Mouse (Mus musculus): ENCODE data around the gene Nat10. TPM values are rescaled to one million over a fixed set of nuclear protein-coding genes. Genes with fewer than 3 reads are reported as not detected.
A peak's percentile ranks its signal among the peaks of the same experiment; 100 is the strongest.

The Nat10 gene
- polyA plus RNA-seq, 1 experiment from 2014 or later = 15.3 TPM

GRCm38 (mm10) chr2:103713831-103714230 lies 47.2 kb downstream of the Nat10 start:
- no peak overlapping the region for H3K4me3 ChIP-seq (ENCODE audit: low read depth, low read length)
- peaks cover 9% of the 10 kb centered on the region for H3K4me1 ChIP-seq (ENCODE audit: control insufficient read depth, insufficient read depth, low read length)
- H3K27me3 ChIP-seq (ENCODE audit: control insufficient read depth, insufficient read depth, low read length) = no peaks in the 10 kb centered on the region
- H3K9me3 ChIP-seq (replicated peaks; ENCODE audit: control insufficient read depth, low read length) = no peaks in the 10 kb centered on the region
- WGBS (ENCODE audit: insufficient replicate concordance) = 86% methylated on average over 7 of the region's 7 CpGs
- peaks cover 30% of the 10 kb centered on the region for H3K36me3 ChIP-seq (ENCODE audit: control insufficient read depth, insufficient read depth, low read length)
- H3K4me2 ChIP-seq = no peak overlapping the region
- H3K27ac ChIP-seq (ENCODE audit: low read depth, low read length) = no peak overlapping the region
- no peak overlapping the region for H3K9ac ChIP-seq (ENCODE audit: low read depth, low read length)
- no peak for ATAC-seq (replicated peaks; ENCODE audit: insufficient number of reproducible peaks, low FRiP score, low TSS enrichment)

- Histone ChIP-seq H3K4me1 (ENCODE audit: control insufficient read depth, insufficient read depth, low read length) (peaks cover 22% of the 10 kb centered on the region), H3K9ac (ENCODE audit: low read depth, low read length) (no peak overlapping the region), H3K4me2 (no peak overlapping the region), H3K27ac (ENCODE audit: low read depth, low read length) (no peak overlapping the region), H3K27me3 (ENCODE audit: control insufficient read depth, insufficient read depth, low read length) (no peaks in the 10 kb centered on the region), H3K36me3 (ENCODE audit: control insufficient read depth, insufficient read depth, low read length) (peaks cover 26% of the 10 kb centered on the region), H3K4me3 (ENCODE audit: low read depth, low read length) (no peak overlapping the region), H3K9me3 (replicated peaks; ENCODE audit: control insufficient read depth, low read length) (no peaks in the 10 kb centered on the region)
- 85% methylated on average over 7 of the region's 7 CpGs for WGBS (ENCODE audit: insufficient replicate concordance)
- no peak for ATAC-seq (replicated peaks; ENCODE audit: insufficient number of reproducible peaks, low FRiP score, low TSS enrichment)
Observed at GRCm38 (mm10) chr2:103710849-103711248, 50.2 kb downstream of the Nat10 start.

- no peaks in the 10 kb centered on the region for H3K9me3 ChIP-seq (replicated peaks; ENCODE audit: control insufficient read depth, low read length)
- H3K36me3 ChIP-seq (ENCODE audit: control insufficient read depth, insufficient read depth, low read length) = peaks cover 31% of the 10 kb centered on the region
- H3K27me3 ChIP-seq (ENCODE audit: control insufficient read depth, insufficient read depth, low read length) = no peaks in the 10 kb centered on the region
- no peak overlapping the region for H3K9ac ChIP-seq (ENCODE audit: low read depth, low read length)
- H3K4me1 ChIP-seq (ENCODE audit: control insufficient read depth, insufficient read depth, low read length) = peaks cover 19% of the 10 kb centered on the region
- no peak overlapping the region for H3K4me2 ChIP-seq
- WGBS (ENCODE audit: insufficient replicate concordance) = 73% methylated on average over 6 of the region's 6 CpGs
- no peak overlapping the region for H3K4me3 ChIP-seq (ENCODE audit: low read depth, low read length)
- 0 out of 2 replicates have a peak overlapping the region, but pooled peaks have one; percentile 18 for H3K27ac ChIP-seq (ENCODE audit: low read depth, low read length)
- ATAC-seq (replicated peaks; ENCODE audit: insufficient number of reproducible peaks, low FRiP score, low TSS enrichment) = no peak
Observed at GRCm38 (mm10) chr2:103707056-103707776, 53.9 kb downstream of the Nat10 start.

- no peaks in the 10 kb centered on the region for H3K9me3 ChIP-seq (replicated peaks; ENCODE audit: control insufficient read depth, low read length)
- peak; percentile 73 for ATAC-seq (replicated peaks; ENCODE audit: insufficient number of reproducible peaks, low FRiP score, low TSS enrichment)
- H3K9ac ChIP-seq (ENCODE audit: low read depth, low read length) = no peak overlapping the region
- H3K27ac ChIP-seq (ENCODE audit: low read depth, low read length) = no peak overlapping the region
- no peak overlapping the region for H3K4me3 ChIP-seq (ENCODE audit: low read depth, low read length)
- H3K36me3 ChIP-seq (ENCODE audit: control insufficient read depth, insufficient read depth, low read length) = peaks cover 29% of the 10 kb centered on the region
- 39% methylated on average over 11 of the region's 11 CpGs for WGBS (ENCODE audit: insufficient replicate concordance)
- peaks cover 19% of the 10 kb centered on the region for H3K4me1 ChIP-seq (ENCODE audit: control insufficient read depth, insufficient read depth, low read length)
- H3K27me3 ChIP-seq (ENCODE audit: control insufficient read depth, insufficient read depth, low read length) = no peaks in the 10 kb centered on the region
- no peak overlapping the region for H3K4me2 ChIP-seq
Observed at GRCm38 (mm10) chr2:103706226-103706625, 54.8 kb downstream of the Nat10 start.

- Histone ChIP-seq H3K27me3 (ENCODE audit: control insufficient read depth, insufficient read depth, low read length) (no peaks in the 10 kb centered on the region), H3K4me1 (ENCODE audit: control insufficient read depth, insufficient read depth, low read length) (peaks cover 19% of the 10 kb centered on the region), H3K36me3 (ENCODE audit: control insufficient read depth, insufficient read depth, low read length) (peaks cover 26% of the 10 kb centered on the region), H3K27ac (ENCODE audit: low read depth, low read length) (no peak overlapping the region), H3K4me2 (no peak overlapping the region), H3K9me3 (replicated peaks; ENCODE audit: control insufficient read depth, low read length) (no peaks in the 10 kb centered on the region), H3K9ac (ENCODE audit: low read depth, low read length) (no peak overlapping the region), H3K4me3 (ENCODE audit: low read depth, low read length) (no peak overlapping the region)
- WGBS (ENCODE audit: insufficient replicate concordance) = 83% methylated on average over 4 of the region's 4 CpGs
- ATAC-seq (replicated peaks; ENCODE audit: insufficient number of reproducible peaks, low FRiP score, low TSS enrichment) = no peak
Observed at GRCm38 (mm10) chr2:103705826-103706225, 55.2 kb downstream of the Nat10 start.

- Histone ChIP-seq H3K4me3 (ENCODE audit: low read depth, low read length) (no peak overlapping the region), H3K9ac (ENCODE audit: low read depth, low read length) (no peak overlapping the region), H3K4me2 (no peak overlapping the region), H3K4me1 (ENCODE audit: control insufficient read depth, insufficient read depth, low read length) (peaks cover 19% of the 10 kb centered on the region), H3K27ac (ENCODE audit: low read depth, low read length) (no peak overlapping the region), H3K27me3 (ENCODE audit: control insufficient read depth, insufficient read depth, low read length) (no peaks in the 10 kb centered on the region), H3K9me3 (replicated peaks; ENCODE audit: control insufficient read depth, low read length) (no peaks in the 10 kb centered on the region), H3K36me3 (ENCODE audit: control insufficient read depth, insufficient read depth, low read length) (peaks cover 20% of the 10 kb centered on the region)
- no peak for ATAC-seq (replicated peaks; ENCODE audit: insufficient number of reproducible peaks, low FRiP score, low TSS enrichment)
- WGBS (ENCODE audit: insufficient replicate concordance) = 55% methylated on average over 4 of the region's 4 CpGs
Observed at GRCm38 (mm10) chr2:103703865-103704264, 57.2 kb downstream of the Nat10 start.

- Histone ChIP-seq H3K9me3 (replicated peaks; ENCODE audit: control insufficient read depth, low read length) (no peaks in the 10 kb centered on the region), H3K4me2 (no peak overlapping the region), H3K27me3 (ENCODE audit: control insufficient read depth, insufficient read depth, low read length) (no peaks in the 10 kb centered on the region), H3K27ac (ENCODE audit: low read depth, low read length) (no peak overlapping the region), H3K36me3 (ENCODE audit: control insufficient read depth, insufficient read depth, low read length) (peaks cover 18% of the 10 kb centered on the region), H3K4me3 (ENCODE audit: low read depth, low read length) (no peak overlapping the region), H3K9ac (ENCODE audit: low read depth, low read length) (no peak overlapping the region), H3K4me1 (ENCODE audit: control insufficient read depth, insufficient read depth, low read length) (peaks cover 19% of the 10 kb centered on the region)
- ATAC-seq (replicated peaks; ENCODE audit: insufficient number of reproducible peaks, low FRiP score, low TSS enrichment) = no peak
- 65% methylated on average over 10 of the region's 10 CpGs for WGBS (ENCODE audit: insufficient replicate concordance)
Observed at GRCm38 (mm10) chr2:103703336-103703735, 57.7 kb downstream of the Nat10 start.

GRCm38 (mm10) chr2:103700514-103700913 lies 60.6 kb downstream of the Nat10 start:
- H3K36me3 ChIP-seq (ENCODE audit: control insufficient read depth, insufficient read depth, low read length) = peaks cover 14% of the 10 kb centered on the region
- 82% methylated on average over 12 of the region's 12 CpGs for WGBS (ENCODE audit: insufficient replicate concordance)

GRCm38 (mm10) chr2:103696177-103696576 lies 64.9 kb downstream of the Nat10 start:
- Histone ChIP-seq H3K27me3 (ENCODE audit: control insufficient read depth, insufficient read depth, low read length) (no peaks in the 10 kb centered on the region), H3K27ac (ENCODE audit: low read depth, low read length) (no peak overlapping the region), H3K4me1 (ENCODE audit: control insufficient read depth, insufficient read depth, low read length) (no peaks in the 10 kb centered on the region; the same call in 1 of the 2 replicates), H3K4me2 (no peak overlapping the region), H3K9ac (ENCODE audit: low read depth, low read length) (no peak overlapping the region), H3K36me3 (ENCODE audit: control insufficient read depth, insufficient read depth, low read length) (peaks cover 2% of the 10 kb centered on the region; the same call in 1 of the 2 replicates), H3K9me3 (replicated peaks; ENCODE audit: control insufficient read depth, low read length) (no peaks in the 10 kb centered on the region), H3K4me3 (ENCODE audit: low read depth, low read length) (no peak overlapping the region)
- WGBS (ENCODE audit: insufficient replicate concordance) = 76% methylated on average over 3 of the region's 3 CpGs
- ATAC-seq (replicated peaks; ENCODE audit: insufficient number of reproducible peaks, low FRiP score, low TSS enrichment) = no peak

More at GRCm38 (mm10) chr2:103700514-103700913, 60.6 kb downstream of the Nat10 start:
- Histone ChIP-seq H3K4me2 (no peak overlapping the region), H3K9ac (ENCODE audit: low read depth, low read length) (no peak overlapping the region), H3K4me3 (ENCODE audit: low read depth, low read length) (no peak overlapping the region), H3K27me3 (ENCODE audit: control insufficient read depth, insufficient read depth, low read length) (no peaks in the 10 kb centered on the region), H3K4me1 (ENCODE audit: control insufficient read depth, insufficient read depth, low read length) (no peaks in the 10 kb centered on the region; the same call in 1 of the 2 replicates), H3K9me3 (replicated peaks; ENCODE audit: control insufficient read depth, low read length) (no peaks in the 10 kb centered on the region), H3K27ac (ENCODE audit: low read depth, low read length) (no peak overlapping the region)
- ATAC-seq (replicated peaks; ENCODE audit: insufficient number of reproducible peaks, low FRiP score, low TSS enrichment) = no peak
